Mouse (Mus musculus) gastrocnemius, postnatal 14 days (tissue): ENCODE measurements around the gene Prrg3. TPM values are rescaled to one million over a fixed set of nuclear protein-coding genes. Genes with fewer than 3 reads are reported as not detected.
"Not testable (repeated sequence)": the region's sequence is repeated elsewhere in the genome, so short reads cannot be mapped to it uniquely, and the experiment has no call there.

Experiments
- DNase-seq: peaks from one replicate; pipeline ENCODE4 v3.0.0; 2021; ENCODE audit warnings: mixed read lengths
- intact Hi-C: fragments of 180-260 bp; cut with DNase I; formaldehyde crosslinking; loops from one replicate; pipeline ENCODE4 v1.15.1; 2025; ENCODE audit warnings: low total_unique reads
- long read RNA-seq, 2 experiments: library from polyadenylated mRNA; stranded (forward); transcript quantifications; one replicate each; pipeline ENCODE4 v2.0.0; 2021
- total RNA-seq, 2 experiments: library from RNA; stranded (reverse); gene quantifications; 2 replicates each; pipeline ENCODE4 v1.2.3; 2021

The Prrg3 gene
- 10 to 100 TPM; 12.9 to 13.7 TPM for total RNA-seq
- long read RNA-seq, experiment 1, full-length matches to known transcripts, result 2 of 3 reads
- long read RNA-seq, experiment 1, partial matches to known transcripts, result 0 of 3 reads
- long read RNA-seq, experiment 1, other reads (novel, unspliced or antisense), result 1 of 3 reads
- long read RNA-seq, experiment 2, full-length matches to known transcripts, result 4 of 6 reads
- long read RNA-seq, experiment 2, partial matches to known transcripts, result 0 of 6 reads
- long read RNA-seq, experiment 2, other reads (novel, unspliced or antisense), result 2 of 6 reads

GRCm38 (mm10) chrX:71962073-71963051 lies at the start of gene Prrg3:
TSS of gene Prrg3 (plus strand) at chrX:71962624.
- intact Hi-C loops, result no loop called here
- peak; percentile 76 for DNase-seq

- intact Hi-C loops, result loop anchor here (5.0 kb wide), 2 partner anchors 149 to 299 kb away; no protein-coding TSS in a partner anchor
- peak; percentile 26 for DNase-seq
Observed at GRCm38 (mm10) chrX:71946631-71947030, 15.8 kb upstream of the Prrg3 start.

DNA sequence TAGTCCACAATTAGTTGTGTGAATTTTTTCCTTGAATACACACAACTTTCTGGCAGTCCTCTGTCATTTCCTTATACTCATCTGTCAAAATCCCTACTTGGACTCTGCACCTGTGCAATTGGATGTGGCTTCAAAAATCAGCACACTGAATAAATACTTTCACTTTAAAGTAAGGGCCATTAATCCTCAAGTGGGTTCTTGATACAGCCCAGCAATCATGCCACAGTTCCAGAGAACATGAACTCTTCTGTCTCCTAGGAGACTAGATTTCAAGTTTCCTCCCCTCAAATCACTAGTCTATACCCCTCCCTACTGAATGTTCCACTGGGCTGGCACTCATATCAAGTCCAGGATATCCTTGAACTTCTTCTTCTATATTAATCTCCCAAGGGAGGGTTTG lies 4.1 kb upstream of the Prrg3 start:
- DNase-seq, result no peak
- intact Hi-C loops, result loop anchor here (5.0 kb wide), 1 partner anchor 306 kb away; no protein-coding TSS in a partner anchor

DNA sequence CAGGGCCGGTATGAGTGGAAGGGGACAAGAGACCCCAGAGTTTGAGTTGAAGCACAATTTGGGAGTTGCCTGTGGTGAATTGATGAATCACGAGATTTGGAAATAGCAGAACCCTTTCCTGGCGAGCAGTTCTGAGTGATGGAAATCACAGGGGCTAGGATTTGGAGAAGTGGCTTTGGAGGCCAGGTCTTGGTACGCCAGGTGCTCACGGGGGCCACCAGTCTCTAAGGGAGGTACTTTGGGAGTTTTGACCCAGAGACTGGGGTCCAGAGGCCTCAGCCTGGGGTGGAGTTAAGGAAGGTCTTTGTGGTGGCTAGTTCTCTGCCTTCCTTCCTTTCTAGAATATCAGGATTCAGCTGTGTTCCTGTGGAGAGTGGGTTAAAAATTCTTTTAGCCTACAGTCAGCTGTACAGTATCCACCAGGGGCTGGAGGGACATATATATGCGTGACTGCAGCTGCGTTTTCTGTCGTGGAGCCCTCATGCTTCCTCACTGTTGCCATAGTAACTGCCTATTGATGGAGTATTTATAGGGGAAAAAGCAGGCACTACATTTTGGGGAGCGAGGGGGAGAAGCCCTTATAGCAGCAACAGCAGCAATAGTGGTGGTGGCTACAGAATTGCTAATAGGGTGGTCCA lies 970 bp downstream of the Prrg3 start:
- no peak for DNase-seq
- intact Hi-C loops, result no loop called here

- intact Hi-C loops, result no loop called here
- no peak for DNase-seq
Observed at GRCm38 (mm10) chrX:71968216-71968615, 5.8 kb downstream of the Prrg3 start.

DNA sequence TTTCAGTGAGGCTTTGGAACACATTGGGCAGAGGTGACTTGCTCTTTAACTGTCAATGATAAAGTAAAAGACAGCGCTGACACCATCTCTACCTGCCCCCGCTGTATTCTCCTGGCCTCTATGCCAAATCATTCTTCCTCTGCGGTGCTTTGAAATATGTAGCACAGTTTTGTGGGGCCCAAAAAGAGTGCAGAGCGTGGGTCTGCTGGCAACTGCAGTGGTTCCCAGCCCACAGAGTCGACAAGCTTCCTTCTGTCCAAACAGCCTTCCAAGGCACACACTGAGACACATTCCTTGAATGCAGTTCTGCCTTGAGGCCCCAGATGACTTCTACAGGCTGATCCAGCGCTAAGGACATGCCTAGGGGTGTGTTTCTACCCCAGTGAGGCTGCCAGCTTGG lies 6.4 kb downstream of the Prrg3 start:
- no peak for DNase-seq
- intact Hi-C loops, result no loop called here

- intact Hi-C loops, result no loop called here
- DNase-seq, result no peak
Observed at GRCm38 (mm10) chrX:71971325-71971724, 8.9 kb downstream of the Prrg3 start.

GRCm38 (mm10) chrX:71972686-71973085 lies 10.3 kb downstream of the Prrg3 start, which contains the start of gene Fate1:
TSS of gene Fate1 (plus strand) at chrX:71972986.
- intact Hi-C loops, result no loop called here
- DNase-seq, result no peak

GRCm38 (mm10) chrX:71977681-71978080 lies 15.3 kb downstream of the Prrg3 start:
- intact Hi-C loops, DNase-seq: not testable (repeated sequence)

DNA sequence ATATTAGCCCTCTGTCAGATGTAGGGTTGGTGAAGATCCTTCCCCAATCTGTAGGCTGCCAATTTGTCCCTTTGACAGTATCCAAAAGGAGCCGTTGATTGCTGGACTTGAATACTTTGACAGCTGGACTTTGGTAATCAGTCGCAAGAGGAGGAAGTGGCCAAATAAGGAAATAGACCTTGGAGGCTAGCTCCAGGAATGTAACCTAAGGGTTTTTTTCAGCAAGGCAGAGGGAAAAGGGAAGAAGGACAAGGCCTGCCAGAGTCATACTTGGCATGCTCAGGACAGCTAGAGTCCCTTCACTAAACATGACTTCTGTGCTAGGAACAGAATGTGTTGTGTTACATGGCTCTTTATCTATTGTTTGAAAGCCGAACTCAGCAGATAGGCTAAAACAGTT lies 18.0 kb downstream of the Prrg3 start:
- no peak for DNase-seq
- intact Hi-C loops, result no loop called here

- intact Hi-C loops, result no loop called here
- DNase-seq, result no peak
Observed at GRCm38 (mm10) chrX:71981322-71981721, 18.9 kb downstream of the Prrg3 start.

DNA sequence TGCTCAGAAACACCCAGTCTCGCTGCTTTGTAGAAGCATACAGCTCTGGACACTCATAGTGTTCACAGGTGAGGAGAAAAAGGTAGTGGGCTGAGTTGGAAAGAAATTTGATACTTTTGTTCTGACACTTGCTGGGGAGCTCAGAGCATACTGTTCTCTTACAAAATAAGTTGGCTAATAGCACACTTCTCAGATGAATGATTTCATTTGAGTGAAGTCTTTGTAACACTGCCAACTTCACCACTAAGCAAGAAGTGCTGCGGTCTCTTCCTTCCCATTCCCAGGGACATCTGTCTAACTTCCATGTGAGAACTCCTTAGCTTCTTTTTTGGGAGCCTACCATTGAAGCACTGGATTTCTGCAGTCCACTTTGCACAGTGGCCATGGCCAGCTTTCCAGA lies 20.8 kb downstream of the Prrg3 start:
- intact Hi-C loops, result no loop called here
- no peak for DNase-seq

DNA sequence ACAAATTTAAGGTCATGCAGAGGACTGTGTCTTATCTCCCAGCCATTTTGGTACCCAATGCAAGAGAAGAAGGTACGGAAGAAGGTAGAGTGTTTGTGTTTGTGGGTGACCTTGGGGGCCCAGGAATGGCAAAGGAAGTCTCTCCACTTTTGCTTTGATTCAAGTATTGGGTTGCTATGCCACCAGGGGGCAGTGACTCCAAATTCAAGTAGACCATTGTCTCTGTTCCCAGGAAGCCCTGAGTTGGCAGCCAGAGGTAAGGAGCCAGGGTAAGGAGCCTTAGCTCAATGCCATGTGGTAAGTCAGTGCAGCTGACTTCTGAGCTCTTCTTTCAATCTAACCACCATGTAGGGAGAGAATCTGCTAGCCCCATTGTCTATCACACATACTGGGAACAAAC lies 21.4 kb downstream of the Prrg3 start:
- peak; percentile 7 for DNase-seq
- intact Hi-C loops, result no loop called here

DNA sequence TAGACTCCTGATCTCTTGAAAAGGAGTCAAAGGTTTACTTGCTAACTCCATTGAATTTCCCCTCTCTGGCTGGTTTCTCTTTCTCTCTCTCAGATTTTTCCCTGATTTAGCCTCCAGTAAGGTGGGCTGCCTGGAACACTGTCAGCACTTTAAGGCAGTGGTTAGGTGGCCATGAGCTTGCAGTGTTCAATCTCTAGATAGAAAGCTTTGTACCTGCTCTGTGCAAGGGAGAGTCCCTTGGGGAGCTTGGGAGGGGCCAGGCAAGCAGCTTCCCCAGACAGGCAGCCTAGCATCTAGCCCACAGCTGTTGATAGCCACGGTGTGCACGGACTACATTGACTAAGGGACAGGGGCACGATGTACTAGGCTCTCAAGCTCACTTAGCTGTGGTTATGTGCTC lies 29.1 kb downstream of the Prrg3 start, which contains the start of gene Cnga2:
Gene Cnga2 (plus strand): TSS at position 301 of the 400 bp plus-strand sequence.
- intact Hi-C loops, result no loop called here
- no peak for DNase-seq

- no peak for DNase-seq
- intact Hi-C loops, result no loop called here
Observed at GRCm38 (mm10) chrX:71995972-71996371, 33.5 kb downstream of the Prrg3 start.

GRCm38 (mm10) chrX:72009930-72010329 lies 47.5 kb downstream of the Prrg3 start:
- no peak for DNase-seq
- intact Hi-C loops, result no loop called here

GRCm38 (mm10) chrX:72012236-72012635 lies 49.8 kb downstream of the Prrg3 start:
- intact Hi-C loops, result no loop called here
- DNase-seq, result peak; percentile 11

DNA sequence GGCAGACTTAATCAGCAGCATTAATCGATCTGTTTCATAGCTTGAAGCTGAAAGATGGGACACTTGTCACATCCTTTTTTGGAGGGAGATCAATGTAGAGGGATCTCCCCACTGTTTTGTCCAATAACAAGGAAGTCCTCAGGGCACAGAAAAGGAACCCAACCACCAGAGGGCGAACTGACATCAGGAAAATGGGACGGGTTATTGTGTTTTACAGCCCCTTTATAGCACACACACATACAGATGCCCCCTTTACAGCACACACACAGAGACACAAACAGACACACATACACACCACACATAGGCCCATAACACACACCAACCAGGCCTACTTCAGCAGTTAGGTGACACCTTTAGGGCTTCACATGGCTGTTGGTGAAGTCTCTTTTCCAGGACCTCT lies 50.4 kb downstream of the Prrg3 start:
- intact Hi-C loops, result no loop called here
- DNase-seq, result peak; percentile 31

GRCm38 (mm10) chrX:72022241-72022640 lies 59.8 kb downstream of the Prrg3 start:
- intact Hi-C loops, result no loop called here

More at GRCm38 (mm10) chrX:72022241-72022640, 59.8 kb downstream of the Prrg3 start:
- DNase-seq, result no peak
